Mouse (Mus musculus): Measurements from ENCODE around the gene Arrb1. TPM values are rescaled to one million over a fixed set of nuclear protein-coding genes. Genes with fewer than 3 reads are reported as not detected.
A peak's percentile ranks its signal among the peaks of the same experiment; 100 is the strongest.

The Arrb1 gene
- polyA plus RNA-seq, 1 experiment from 2014 or later, result 4.4 TPM

DNA sequence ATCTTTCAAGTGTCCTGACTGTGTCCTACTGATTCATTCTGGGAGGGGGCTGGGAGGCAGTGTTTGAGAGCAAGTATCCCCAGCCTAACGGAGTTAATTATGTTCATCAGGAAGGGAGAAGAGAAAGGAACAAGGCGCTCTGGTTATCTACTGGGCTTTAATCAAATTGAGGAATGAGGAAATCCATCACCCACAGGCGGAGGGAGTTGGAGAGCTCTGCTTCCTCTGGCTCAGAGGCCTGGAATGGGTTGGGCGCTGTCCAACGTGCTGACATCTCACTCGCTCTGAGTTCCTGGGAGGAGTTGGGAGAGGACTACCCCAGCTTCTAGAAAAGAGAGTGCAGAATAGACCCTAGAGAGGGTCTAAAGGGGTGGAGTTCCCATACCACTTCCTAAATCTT is 113.4 kb downstream of the Arrb1 start:
- Histone ChIP-seq H3K27me3 (replicated peaks; ENCODE audit: control insufficient read depth, insufficient read depth, low read length) (0 out of 2 replicates have a peak, but pooled peaks cover 5% of the 10 kb centered on the region), H3K4me2 (replicated peaks; ENCODE audit: low read depth) (no peak overlapping the region), H3K9ac (ENCODE audit: low read depth, low read length) (no peak overlapping the region), H3K27ac (ENCODE audit: low read depth, low read length) (no peak overlapping the region), H3K9me3 (ENCODE audit: control insufficient read depth) (no peaks in the 10 kb centered on the region), H3K36me3 (ENCODE audit: control insufficient read depth, insufficient read depth) (no peaks in the 10 kb centered on the region), H3K4me1 (replicated peaks; ENCODE audit: control insufficient read depth, insufficient read depth, low read length) (no peaks in the 10 kb centered on the region), H3K4me3 (ENCODE audit: low read depth, low read length) (no peak overlapping the region)
- ATAC-seq, result no peak
- WGBS, result under 1% methylated on average over 6 of the region's 6 CpGs
- TF ChIP-seq CTCF (IDR thresholded peaks at IDR 0.05; ENCODE audit: low read depth), result peak; percentile 35

- no peak for ATAC-seq
Measured at GRCm38 (mm10) chr7:99649585-99649984, 114.3 kb downstream of the Arrb1 start.

GRCm38 (mm10) chr7:99654244-99654643 is 119.0 kb downstream of the Arrb1 start:
- 75% methylated on average over 11 of the region's 11 CpGs for WGBS
- Histone ChIP-seq H3K4me2 (replicated peaks; ENCODE audit: low read depth) (no peak overlapping the region), H3K4me3 (ENCODE audit: low read depth, low read length) (no peak overlapping the region), H3K27me3 (replicated peaks; ENCODE audit: control insufficient read depth, insufficient read depth, low read length) (no peaks in the 10 kb centered on the region), H3K9me3 (ENCODE audit: control insufficient read depth) (no peaks in the 10 kb centered on the region), H3K27ac (ENCODE audit: low read depth, low read length) (no peak overlapping the region), H3K9ac (ENCODE audit: low read depth, low read length) (no peak overlapping the region), H3K4me1 (replicated peaks; ENCODE audit: control insufficient read depth, insufficient read depth, low read length) (no peaks in the 10 kb centered on the region), H3K36me3 (ENCODE audit: control insufficient read depth, insufficient read depth) (no peaks in the 10 kb centered on the region)
- no peak for TF ChIP-seq CTCF (IDR thresholded peaks at IDR 0.05; ENCODE audit: low read depth)
- ATAC-seq, result no peak

More at GRCm38 (mm10) chr7:99649585-99649984, 114.3 kb downstream of the Arrb1 start:
- TF ChIP-seq CTCF (IDR thresholded peaks at IDR 0.05; ENCODE audit: low read depth), result no peak
- 0 out of 2 replicates have a peak, but pooled peaks cover 4% of the 10 kb centered on the region for H3K27me3 ChIP-seq (replicated peaks; ENCODE audit: control insufficient read depth, insufficient read depth, low read length)
- no peaks in the 10 kb centered on the region for H3K9me3 ChIP-seq (ENCODE audit: control insufficient read depth)
- no peak overlapping the region for H3K27ac ChIP-seq (ENCODE audit: low read depth, low read length)
- no peak overlapping the region for H3K9ac ChIP-seq (ENCODE audit: low read depth, low read length)
- no peak overlapping the region for H3K4me2 ChIP-seq (replicated peaks; ENCODE audit: low read depth)
- no peaks in the 10 kb centered on the region for H3K4me1 ChIP-seq (replicated peaks; ENCODE audit: control insufficient read depth, insufficient read depth, low read length)
- no peaks in the 10 kb centered on the region for H3K36me3 ChIP-seq (ENCODE audit: control insufficient read depth, insufficient read depth)
- no peak overlapping the region for H3K4me3 ChIP-seq (ENCODE audit: low read depth, low read length)
- 77% methylated on average over 4 of the region's 4 CpGs for WGBS

MicroRNA genes within 50 kb of the gene (microRNA counts, 519-probe panel; counts per million panel counts)
- microRNA mmu-miR-326, result 2,820 counts per million, percentile 30 among the panel's probes with 10 or more counts

Small RNAs within 50 kb of the gene (microRNA-seq; reads per million reads assigned to microRNA genes)
- gene Mir326, result 40.2 reads per million, percentile 36 among the genes with 10 or more reads in this experiment

Other genes with a start within 250 kb of the Arrb1 start
- 199 and 204 TPM in 2 replicates for gene Serpinh1, start 182.2 kb upstream of the Arrb1 start, polyA plus RNA-seq (2015; fragmentation: Nextera tagmentation; extraction: Ambion mirVana)
- gene Gdpd5, start 154.1 kb upstream of the Arrb1 start, polyA plus RNA-seq (2015; fragmentation: Nextera tagmentation; extraction: Ambion mirVana), result 15.7 and 16.9 TPM in 2 replicates
- 0.76 and 1.1 TPM in 2 replicates for gene Klhl35, start 69.5 kb upstream of the Arrb1 start, polyA plus RNA-seq (2015; fragmentation: Nextera tagmentation; extraction: Ambion mirVana)
- gene Rps3, start 51.7 kb upstream of the Arrb1 start, polyA plus RNA-seq (2015; fragmentation: Nextera tagmentation; extraction: Ambion mirVana), result 531 and 541 TPM in 2 replicates
- gene Tpbgl, start 91.6 kb downstream of the Arrb1 start, polyA plus RNA-seq (2015; fragmentation: Nextera tagmentation; extraction: Ambion mirVana), result 1.4 and 1.9 TPM in 2 replicates
- 2.2 and 3.2 TPM in 2 replicates for gene Slco2b1, start 175.9 kb downstream of the Arrb1 start, polyA plus RNA-seq (2015; fragmentation: Nextera tagmentation; extraction: Ambion mirVana)
- not detected in 2 replicates for gene Olfr520, start 194.8 kb downstream of the Arrb1 start, polyA plus RNA-seq (2015; fragmentation: Nextera tagmentation; extraction: Ambion mirVana)
- not detected in 2 replicates for gene Olfr521, start 228.0 kb downstream of the Arrb1 start, polyA plus RNA-seq (2015; fragmentation: Nextera tagmentation; extraction: Ambion mirVana)

All from intestine, postnatal 0 days (tissue).